Mouse (Mus musculus): ENCODE results near the gene Maf. TPM values are rescaled to one million over a fixed set of nuclear protein-coding genes. Genes with fewer than 3 reads are reported as not detected.

The Maf gene
- polyA plus RNA-seq, 1 experiment from 2014 or later: 2.1 TPM

DNA sequence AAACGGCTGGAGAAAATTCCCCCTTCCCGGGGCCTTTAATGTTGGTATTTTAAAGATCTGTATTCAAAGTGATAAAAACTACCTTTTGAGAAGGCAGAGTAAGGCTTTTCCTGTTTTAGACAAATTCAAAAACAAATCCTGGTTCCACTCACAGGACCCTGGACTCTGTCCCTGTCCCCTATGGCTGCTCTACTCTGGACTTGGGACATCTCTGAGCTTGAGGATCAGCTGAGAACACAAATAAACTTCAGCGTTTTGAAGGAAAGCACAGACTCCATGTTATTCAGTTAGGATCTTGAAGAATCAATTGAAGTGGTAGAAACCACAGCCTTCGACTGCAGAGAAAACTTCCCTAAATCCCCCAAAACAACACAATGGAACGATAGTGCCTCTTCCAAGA lies 8.4 kb downstream of the Maf start:
- Histone ChIP-seq H3K9me3 (no peaks in the 10 kb centered on the region), H3K4me1 (peaks cover 32% of the 10 kb centered on the region), H3K27ac (no peak overlapping the region), H3K4me3 (no peak overlapping the region), H3K27me3 (ENCODE audit: poor library complexity, severe bottlenecking) (peaks cover 30% of the 10 kb centered on the region), H3K36me3 (replicated peaks) (no peaks in the 10 kb centered on the region)
- no peak for DNase-seq (ENCODE audit: extremely low spot score, low spot score)
- WGBS: 68% methylated on average over 5 of the region's 5 CpGs

DNA sequence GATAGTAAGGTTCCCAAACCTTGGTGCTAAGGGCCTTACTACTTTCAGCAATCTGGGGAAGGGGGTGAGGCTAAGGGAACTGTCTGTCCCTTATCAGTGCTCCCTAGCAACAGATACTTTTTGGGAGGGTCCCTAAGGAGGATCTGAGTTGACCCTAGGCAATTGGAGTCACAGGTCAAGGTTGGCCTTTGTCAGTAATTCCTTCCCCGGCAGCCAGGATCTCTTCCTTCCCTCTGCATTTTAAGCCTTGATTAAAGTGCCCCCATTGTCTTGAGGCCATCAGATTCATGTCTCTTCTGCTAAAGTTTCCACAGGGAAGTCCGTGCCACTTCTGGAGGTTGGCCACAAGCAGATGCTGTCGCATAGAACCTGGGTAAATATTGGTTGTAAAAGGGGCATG lies 10.2 kb downstream of the Maf start:
- Histone ChIP-seq H3K4me1 (peaks cover 32% of the 10 kb centered on the region), H3K36me3 (replicated peaks) (no peaks in the 10 kb centered on the region), H3K9me3 (peaks cover 3% of the 10 kb centered on the region; the same call in 1 of the 2 replicates), H3K4me3 (no peak overlapping the region), H3K27ac (no peak overlapping the region), H3K27me3 (ENCODE audit: poor library complexity, severe bottlenecking) (peaks cover 30% of the 10 kb centered on the region)
- WGBS: 52% methylated on average over 3 of the region's 3 CpGs
- no peak for DNase-seq (ENCODE audit: extremely low spot score, low spot score)

DNA sequence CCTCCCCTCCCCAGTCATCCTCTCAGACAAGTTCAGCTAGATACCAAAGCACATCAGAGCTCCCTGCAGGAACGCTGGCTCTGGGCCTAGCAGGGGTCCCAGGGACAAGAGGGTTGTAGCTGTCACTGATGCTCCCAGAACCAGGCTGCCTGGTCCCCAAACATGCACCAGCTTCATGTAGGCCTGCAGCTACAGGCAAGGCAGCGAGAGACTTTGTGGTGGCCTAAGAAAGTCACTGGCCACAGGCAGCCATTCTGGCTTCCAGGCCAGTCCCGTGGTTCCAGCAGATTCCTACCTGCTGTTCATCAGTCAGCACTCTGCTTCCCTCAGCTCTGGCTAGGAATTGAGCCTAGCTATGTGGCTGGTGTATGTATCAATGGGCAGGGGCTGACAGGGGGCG lies 10.9 kb downstream of the Maf start:
- peaks cover 3% of the 10 kb centered on the region; the same call in 1 of the 2 replicates for H3K9me3 ChIP-seq
- H3K36me3 ChIP-seq (replicated peaks): no peaks in the 10 kb centered on the region
- no peak overlapping the region for H3K27ac ChIP-seq
- H3K4me1 ChIP-seq: peaks cover 26% of the 10 kb centered on the region
- DNase-seq (ENCODE audit: extremely low spot score, low spot score): no peak
- peaks cover 30% of the 10 kb centered on the region for H3K27me3 ChIP-seq (ENCODE audit: poor library complexity, severe bottlenecking)
- H3K4me3 ChIP-seq: no peak overlapping the region
- 76% methylated on average over 4 of the region's 4 CpGs for WGBS

DNA sequence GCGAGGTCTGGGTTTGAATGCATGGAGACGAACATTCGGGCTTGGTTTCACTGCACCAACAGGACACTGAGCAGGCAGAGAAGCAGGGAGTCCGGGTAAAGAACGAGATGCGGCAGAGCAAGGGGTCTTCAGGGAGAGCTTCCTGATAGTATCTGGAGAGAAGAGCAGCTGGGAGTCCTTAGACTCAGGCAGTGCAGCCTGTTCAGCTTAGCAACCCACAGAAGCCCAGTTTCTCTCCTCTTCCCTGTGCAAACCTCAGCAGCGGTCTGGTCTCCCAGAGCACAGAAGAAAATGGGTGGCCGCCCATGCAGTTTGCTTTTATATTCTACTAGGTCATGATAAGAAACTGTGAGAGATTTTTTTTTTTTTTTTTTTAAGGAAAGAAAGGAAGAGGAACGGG lies 20.2 kb downstream of the Maf start:
- WGBS: 74% methylated on average over 9 of the region's 9 CpGs
- Histone ChIP-seq H3K4me3 (no peak overlapping the region), H3K27ac (no peak overlapping the region), H3K36me3 (replicated peaks) (no peaks in the 10 kb centered on the region), H3K9me3 (no peaks in the 10 kb centered on the region), H3K4me1 (peaks cover 32% of the 10 kb centered on the region), H3K27me3 (ENCODE audit: poor library complexity, severe bottlenecking) (peaks cover 34% of the 10 kb centered on the region)
- no peak for DNase-seq (ENCODE audit: extremely low spot score, low spot score)

DNA sequence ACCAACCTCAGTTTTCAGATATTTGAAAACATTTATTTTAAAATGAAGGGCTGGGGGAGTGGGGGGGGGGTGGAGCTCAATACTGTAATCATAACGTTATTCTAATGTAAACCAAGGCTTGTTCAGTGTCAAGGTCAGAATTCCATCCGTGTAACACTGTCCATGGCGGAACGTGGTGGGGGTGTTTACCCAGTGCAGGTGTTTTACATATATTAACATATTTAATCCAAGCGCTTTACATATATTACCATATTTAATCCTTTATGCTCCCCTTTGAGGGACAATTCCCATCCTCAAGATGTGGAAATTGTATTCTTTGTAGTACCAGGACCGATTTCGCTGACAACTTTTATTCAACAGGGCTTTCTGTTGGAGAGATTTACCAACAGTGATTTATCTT lies 24.3 kb downstream of the Maf start:
- no peaks in the 10 kb centered on the region for H3K9me3 ChIP-seq
- 83% methylated on average over 7 of the region's 7 CpGs for WGBS
- no peak overlapping the region for H3K27ac ChIP-seq
- H3K27me3 ChIP-seq (ENCODE audit: poor library complexity, severe bottlenecking): peaks cover 19% of the 10 kb centered on the region
- peaks cover 24% of the 10 kb centered on the region for H3K4me1 ChIP-seq
- no peak overlapping the region for H3K4me3 ChIP-seq
- H3K36me3 ChIP-seq (replicated peaks): no peaks in the 10 kb centered on the region
- DNase-seq (ENCODE audit: extremely low spot score, low spot score): no peak

DNA sequence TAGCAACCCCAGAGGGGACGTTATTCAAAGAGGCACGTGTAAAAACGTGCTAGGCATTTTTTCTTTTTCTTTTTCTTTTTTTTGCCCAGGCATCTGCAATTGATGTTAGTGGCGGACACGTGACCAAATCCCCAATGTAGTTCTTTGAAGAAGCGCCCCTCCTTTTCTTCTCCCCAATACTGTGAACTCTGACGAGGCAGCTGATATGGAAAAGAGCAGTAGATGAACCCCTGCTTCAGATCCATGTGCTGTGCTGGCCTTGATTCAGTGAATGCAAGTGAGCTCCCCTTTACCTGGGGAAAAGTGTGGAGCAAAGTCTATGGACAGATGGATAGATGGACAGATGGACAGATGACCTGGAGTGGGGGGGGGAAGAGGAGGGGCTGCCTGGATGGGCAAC lies 28.1 kb downstream of the Maf start:
- Histone ChIP-seq H3K4me1 (peaks cover 6% of the 10 kb centered on the region), H3K36me3 (replicated peaks) (no peaks in the 10 kb centered on the region), H3K27ac (no peak overlapping the region), H3K27me3 (ENCODE audit: poor library complexity, severe bottlenecking) (no peaks in the 10 kb centered on the region), H3K4me3 (no peak overlapping the region), H3K9me3 (no peaks in the 10 kb centered on the region)
- no peak for DNase-seq (ENCODE audit: extremely low spot score, low spot score)
- WGBS: 79% methylated on average over 7 of the region's 7 CpGs

DNA sequence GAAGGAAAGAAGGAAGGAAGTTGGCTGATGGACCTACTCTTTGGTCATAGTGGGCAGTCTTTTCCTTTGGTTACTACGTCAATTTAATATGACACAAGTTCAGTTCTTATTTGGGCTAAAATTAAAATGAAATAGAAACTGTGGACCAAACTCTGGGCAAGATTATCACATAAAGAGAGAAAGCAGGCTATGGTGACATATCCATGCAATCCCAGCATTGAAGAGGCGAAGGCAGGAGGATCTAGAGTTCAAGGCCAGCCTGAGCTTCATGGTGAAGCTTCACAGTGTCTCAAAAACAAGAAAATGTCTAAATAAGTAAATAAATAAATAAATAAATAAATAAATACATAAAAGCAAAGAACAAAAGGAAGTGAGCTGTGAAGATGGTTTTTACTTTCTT lies 42.7 kb downstream of the Maf start:
- WGBS: 89% methylated on average over 2 of the region's 2 CpGs
- Histone ChIP-seq H3K36me3 (replicated peaks) (no peaks in the 10 kb centered on the region), H3K4me1 (0 out of 2 replicates have a peak, but pooled peaks cover 3% of the 10 kb centered on the region), H3K27me3 (ENCODE audit: poor library complexity, severe bottlenecking) (no peaks in the 10 kb centered on the region), H3K9me3 (no peaks in the 10 kb centered on the region), H3K4me3 (no peak overlapping the region), H3K27ac (no peak overlapping the region)
- no peak for DNase-seq (ENCODE audit: extremely low spot score, low spot score)

DNA sequence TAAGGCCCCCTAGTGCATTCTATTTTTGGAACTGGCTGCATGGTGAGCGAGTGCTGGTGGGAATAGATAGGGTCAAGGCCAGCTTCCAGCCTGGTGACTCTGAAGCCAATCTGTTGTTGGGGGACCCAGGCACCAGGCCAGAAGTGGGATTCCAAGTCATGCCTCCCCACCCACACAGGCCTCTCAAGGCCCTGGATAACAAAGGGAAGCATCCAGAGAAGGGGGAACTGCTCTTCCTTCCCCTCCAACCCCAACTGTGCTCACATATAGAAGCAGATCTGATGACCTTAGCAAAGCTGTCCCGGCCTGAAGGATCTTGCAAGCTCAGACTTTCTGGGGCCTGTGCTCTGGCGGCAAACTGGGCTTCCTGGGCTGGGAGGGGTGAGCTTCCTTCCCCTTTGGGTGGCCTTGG lies 57.5 kb downstream of the Maf start:
- Histone ChIP-seq H3K9me3 (no peaks in the 10 kb centered on the region; the same call in 1 of the 2 replicates), H3K27me3 (ENCODE audit: poor library complexity, severe bottlenecking) (no peaks in the 10 kb centered on the region), H3K4me3 (no peak overlapping the region), H3K36me3 (replicated peaks) (no peaks in the 10 kb centered on the region), H3K4me1 (no peaks in the 10 kb centered on the region), H3K27ac (no peak overlapping the region)
- WGBS: 81% methylated on average over 3 of the region's 3 CpGs
- DNase-seq (ENCODE audit: extremely low spot score, low spot score): no peak

DNA sequence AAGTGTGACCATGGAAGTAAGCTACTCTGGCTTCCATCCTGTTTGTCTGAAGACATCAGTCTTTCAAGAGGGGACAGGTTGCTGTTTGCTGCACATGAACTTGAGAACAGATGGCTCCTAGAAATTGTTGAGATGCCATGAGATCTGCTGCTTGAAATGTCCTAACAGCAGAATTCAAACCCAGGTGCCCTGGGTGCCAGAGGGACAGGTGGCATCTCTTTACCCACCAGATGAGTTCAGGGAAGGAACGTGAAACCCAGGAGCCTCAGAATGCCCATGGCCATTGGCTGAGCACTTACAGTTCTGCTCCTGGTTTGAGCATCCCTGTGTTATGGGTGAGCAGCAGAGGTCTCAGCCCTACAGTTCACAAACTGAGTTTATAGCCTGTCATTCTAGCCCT lies 62.5 kb downstream of the Maf start:
- Histone ChIP-seq H3K27me3 (ENCODE audit: poor library complexity, severe bottlenecking) (no peaks in the 10 kb centered on the region), H3K4me3 (no peak overlapping the region), H3K4me1 (no peaks in the 10 kb centered on the region), H3K27ac (no peak overlapping the region), H3K36me3 (replicated peaks) (no peaks in the 10 kb centered on the region), H3K9me3 (no peaks in the 10 kb centered on the region; the same call in 1 of the 2 replicates)
- no peak for DNase-seq (ENCODE audit: extremely low spot score, low spot score)
- 89% methylated on average over 1 of the region's 1 CpGs for WGBS

DNA sequence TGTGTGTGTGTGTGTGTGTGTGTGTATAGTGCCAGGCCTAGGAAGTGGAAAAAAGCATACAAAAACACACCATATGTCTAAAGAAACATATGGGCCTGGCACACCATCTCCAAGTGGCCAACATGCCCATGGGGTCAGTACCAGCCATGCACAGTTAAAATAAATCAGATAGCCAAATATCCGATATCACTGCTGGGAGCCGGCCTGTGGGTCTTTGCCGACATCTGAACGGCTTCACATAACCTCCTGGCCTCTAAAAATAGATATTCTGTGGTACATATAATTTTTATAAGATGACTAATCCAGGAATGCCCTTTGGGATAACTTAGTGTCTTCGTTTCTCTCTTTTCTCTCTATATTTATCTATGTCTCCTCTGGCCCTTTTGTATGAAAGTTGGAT lies 65.7 kb downstream of the Maf start:
- Histone ChIP-seq H3K4me1 (no peaks in the 10 kb centered on the region), H3K4me3 (no peak overlapping the region), H3K9me3 (no peaks in the 10 kb centered on the region), H3K27me3 (ENCODE audit: poor library complexity, severe bottlenecking) (no peaks in the 10 kb centered on the region), H3K36me3 (replicated peaks) (no peaks in the 10 kb centered on the region), H3K27ac (no peak overlapping the region)
- no peak for DNase-seq (ENCODE audit: extremely low spot score, low spot score)
- 92% methylated on average over 5 of the region's 5 CpGs for WGBS

DNA sequence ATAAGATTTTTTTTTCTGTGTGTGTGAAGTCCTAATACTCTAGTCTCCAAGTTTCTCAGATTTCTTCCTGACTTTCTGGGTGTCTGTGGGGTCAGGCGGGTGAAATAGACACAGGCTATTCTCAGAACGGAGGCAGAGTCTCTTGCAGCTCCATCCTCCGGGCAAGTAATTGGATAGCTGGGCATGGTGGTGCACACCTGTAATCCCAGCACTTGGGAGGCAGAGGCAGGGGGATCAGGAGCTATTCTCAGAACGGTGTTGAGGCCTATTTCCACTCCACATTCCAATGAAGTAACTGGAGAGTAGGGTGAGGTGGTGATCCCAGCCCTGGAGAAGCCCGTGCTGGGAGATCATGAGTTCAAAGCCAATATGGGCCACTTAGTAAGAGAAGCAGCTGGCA lies 67.6 kb downstream of the Maf start:
- 73% methylated on average over 5 of the region's 5 CpGs for WGBS
- H3K9me3 ChIP-seq: no peaks in the 10 kb centered on the region
- H3K27me3 ChIP-seq (ENCODE audit: poor library complexity, severe bottlenecking): no peaks in the 10 kb centered on the region
- no peak for DNase-seq (ENCODE audit: extremely low spot score, low spot score)
- H3K4me1 ChIP-seq: no peaks in the 10 kb centered on the region
- no peak overlapping the region for H3K27ac ChIP-seq
- H3K36me3 ChIP-seq (replicated peaks): no peaks in the 10 kb centered on the region
- no peak overlapping the region for H3K4me3 ChIP-seq

DNA sequence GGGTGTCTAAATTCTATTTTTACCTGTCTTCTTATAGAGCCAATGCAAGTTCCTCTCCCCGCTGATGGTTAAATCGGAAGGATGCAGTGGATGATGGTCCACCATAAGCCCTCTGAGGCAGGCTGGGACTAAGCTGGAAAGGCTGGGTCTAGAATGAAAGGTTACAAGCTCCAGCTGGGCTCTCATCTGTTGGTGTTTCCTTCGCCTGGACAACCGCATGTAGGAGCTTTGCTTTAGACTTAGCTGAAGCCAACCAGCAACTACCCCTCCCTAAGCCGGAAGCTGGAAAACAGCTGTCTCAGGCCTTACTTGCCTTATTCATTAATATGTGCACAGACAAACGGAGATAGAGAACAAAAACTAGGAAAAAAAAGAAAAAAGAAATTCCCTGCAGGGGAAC lies 70.8 kb downstream of the Maf start:
- Histone ChIP-seq H3K9me3 (no peaks in the 10 kb centered on the region), H3K36me3 (replicated peaks) (no peaks in the 10 kb centered on the region), H3K27me3 (ENCODE audit: poor library complexity, severe bottlenecking) (no peaks in the 10 kb centered on the region), H3K27ac (no peak overlapping the region), H3K4me3 (no peak overlapping the region), H3K4me1 (peaks cover 4% of the 10 kb centered on the region)
- DNase-seq (ENCODE audit: extremely low spot score, low spot score): no peak
- 93% methylated on average over 6 of the region's 6 CpGs for WGBS

Measured in forebrain, embryonic 10.5 days (tissue).